Mouse (Mus musculus): ENCODE measurements around the gene Gm28042. TPM values are rescaled to one million over a fixed set of nuclear protein-coding genes. Genes with fewer than 3 reads are reported as not detected.

Gene Gm28042
- polyA plus RNA-seq (2015; fragmentation: Nextera tagmentation; extraction: Ambion mirVana): 3.7 and 6.1 TPM in 2 replicates

- 4% methylated on average over 50 of the region's 50 CpGs for WGBS
- H3K4me2 ChIP-seq (replicated peaks): peak within 1 kb of the TSS; percentile 70
- peak within 1 kb of the TSS; percentile 88 for H3K9ac ChIP-seq
- peaks cover 14% of the 10 kb centered on the region for H3K4me1 ChIP-seq
- peak within 1 kb of the TSS; percentile 94 for H3K27ac ChIP-seq (replicated peaks)
- peaks cover 54% of the 10 kb centered on the region for H3K36me3 ChIP-seq
- peak; percentile 86 for ATAC-seq (ENCODE audit: insufficient number of reproducible peaks, low FRiP score, low TSS enrichment, low read depth)
- H3K9me3 ChIP-seq (replicated peaks): no peaks in the 10 kb centered on the region
- peak within 1 kb of the TSS; percentile 77 for H3K4me3 ChIP-seq (replicated peaks)
- H3K27me3 ChIP-seq: no peaks in the 10 kb centered on the region
Measured at GRCm38 (mm10) chr2:120026984-120027949, at the start of gene Gm28042, which contains the start of gene Jmjd7. Gene Gm28042, plus strand, starts transcription at chr2:120027493. Gene Jmjd7, plus strand, starts transcription at chr2:120027483.

- Histone ChIP-seq H3K9me3 (replicated peaks) (no peaks in the 10 kb centered on the region), H3K4me3 (replicated peaks) (no peak overlapping the region), H3K4me2 (replicated peaks) (no peak overlapping the region), H3K9ac (no peak overlapping the region), H3K36me3 (0 out of 2 replicates have a peak, but pooled peaks cover 13% of the 10 kb centered on the region), H3K27me3 (no peaks in the 10 kb centered on the region), H3K27ac (replicated peaks) (no peak overlapping the region), H3K4me1 (no peaks in the 10 kb centered on the region; the same call in none of the 2 replicates)
- no peak for ATAC-seq (ENCODE audit: insufficient number of reproducible peaks, low FRiP score, low TSS enrichment, low read depth)
- 80% methylated on average over 7 of the region's 7 CpGs for WGBS
Measured at GRCm38 (mm10) chr2:119980343-119980986, 46.8 kb upstream of the Gm28042 start.

- no peaks in the 10 kb centered on the region for H3K9me3 ChIP-seq (replicated peaks)
- no peak overlapping the region for H3K4me2 ChIP-seq (replicated peaks)
- H3K4me3 ChIP-seq (replicated peaks): no peak overlapping the region
- no peak overlapping the region for H3K27ac ChIP-seq (replicated peaks)
- H3K9ac ChIP-seq: no peak overlapping the region
- H3K27me3 ChIP-seq: no peaks in the 10 kb centered on the region
- H3K36me3 ChIP-seq: 0 out of 2 replicates have a peak, but pooled peaks cover 11% of the 10 kb centered on the region
- 43% methylated on average over 2 of the region's 2 CpGs for WGBS
- H3K4me1 ChIP-seq: no peaks in the 10 kb centered on the region; the same call in none of the 2 replicates
- ATAC-seq (ENCODE audit: insufficient number of reproducible peaks, low FRiP score, low TSS enrichment, low read depth): peak; percentile 39; the same call in 1 of the 2 replicates
Measured at GRCm38 (mm10) chr2:119981631-119982030, 45.7 kb upstream of the Gm28042 start.

GRCm38 (mm10) chr2:119985871-119986270 lies 41.4 kb upstream of the Gm28042 start:
- 81% methylated on average over 8 of the region's 8 CpGs for WGBS
- Histone ChIP-seq H3K27me3 (no peaks in the 10 kb centered on the region), H3K27ac (replicated peaks) (no peak overlapping the region), H3K4me1 (no peaks in the 10 kb centered on the region), H3K4me3 (replicated peaks) (no peak overlapping the region), H3K9ac (no peak overlapping the region), H3K4me2 (replicated peaks) (no peak overlapping the region), H3K9me3 (replicated peaks) (no peaks in the 10 kb centered on the region), H3K36me3 (0 out of 2 replicates have a peak, but pooled peaks cover 16% of the 10 kb centered on the region)
- ATAC-seq (ENCODE audit: insufficient number of reproducible peaks, low FRiP score, low TSS enrichment, low read depth): no peak

- Histone ChIP-seq H3K9me3 (replicated peaks) (no peaks in the 10 kb centered on the region), H3K27me3 (no peaks in the 10 kb centered on the region), H3K4me2 (replicated peaks) (no peak overlapping the region), H3K9ac (no peak overlapping the region), H3K27ac (replicated peaks) (no peak overlapping the region), H3K4me3 (replicated peaks) (no peak overlapping the region), H3K4me1 (no peaks in the 10 kb centered on the region), H3K36me3 (0 out of 2 replicates have a peak, but pooled peaks cover 14% of the 10 kb centered on the region)
- WGBS: 88% methylated on average over 6 of the region's 6 CpGs
- no peak for ATAC-seq (ENCODE audit: insufficient number of reproducible peaks, low FRiP score, low TSS enrichment, low read depth)
Measured at GRCm38 (mm10) chr2:119986369-119986768, 40.9 kb upstream of the Gm28042 start.

GRCm38 (mm10) chr2:119987441-119987840 lies 39.9 kb upstream of the Gm28042 start:
- H3K9ac ChIP-seq: no peak overlapping the region
- H3K4me3 ChIP-seq (replicated peaks): no peak overlapping the region
- no peaks in the 10 kb centered on the region for H3K9me3 ChIP-seq (replicated peaks)
- 0 out of 2 replicates have a peak, but pooled peaks cover 2% of the 10 kb centered on the region for H3K4me1 ChIP-seq
- H3K27me3 ChIP-seq: no peaks in the 10 kb centered on the region
- H3K27ac ChIP-seq (replicated peaks): no peak overlapping the region
- no peak for ATAC-seq (ENCODE audit: insufficient number of reproducible peaks, low FRiP score, low TSS enrichment, low read depth)
- no peak overlapping the region for H3K4me2 ChIP-seq (replicated peaks)
- WGBS: 91% methylated on average over 2 of the region's 2 CpGs
- 0 out of 2 replicates have a peak, but pooled peaks cover 7% of the 10 kb centered on the region for H3K36me3 ChIP-seq

GRCm38 (mm10) chr2:119988952-119989351 lies 38.3 kb upstream of the Gm28042 start:
- no peak overlapping the region for H3K27ac ChIP-seq (replicated peaks)
- ATAC-seq (ENCODE audit: insufficient number of reproducible peaks, low FRiP score, low TSS enrichment, low read depth): no peak
- H3K4me3 ChIP-seq (replicated peaks): no peak overlapping the region
- 78% methylated on average over 4 of the region's 4 CpGs for WGBS
- 0 out of 2 replicates have a peak, but pooled peaks cover 8% of the 10 kb centered on the region for H3K36me3 ChIP-seq
- H3K4me1 ChIP-seq: peaks cover 10% of the 10 kb centered on the region
- H3K27me3 ChIP-seq: no peaks in the 10 kb centered on the region
- no peak overlapping the region for H3K4me2 ChIP-seq (replicated peaks)
- no peaks in the 10 kb centered on the region for H3K9me3 ChIP-seq (replicated peaks)
- H3K9ac ChIP-seq: no peak overlapping the region

- 69% methylated on average over 6 of the region's 6 CpGs for WGBS
- Histone ChIP-seq H3K27me3 (no peaks in the 10 kb centered on the region), H3K27ac (replicated peaks) (no peak overlapping the region), H3K4me1 (peaks cover 29% of the 10 kb centered on the region), H3K9ac (no peak overlapping the region), H3K36me3 (0 out of 2 replicates have a peak, but pooled peaks cover 8% of the 10 kb centered on the region), H3K9me3 (replicated peaks) (no peaks in the 10 kb centered on the region), H3K4me2 (replicated peaks) (no peak overlapping the region), H3K4me3 (replicated peaks) (no peak overlapping the region)
- ATAC-seq (ENCODE audit: insufficient number of reproducible peaks, low FRiP score, low TSS enrichment, low read depth): no peak
Measured at GRCm38 (mm10) chr2:119990881-119991280, 36.4 kb upstream of the Gm28042 start.

- H3K27me3 ChIP-seq: no peaks in the 10 kb centered on the region
- peaks cover 42% of the 10 kb centered on the region for H3K4me1 ChIP-seq
- H3K9ac ChIP-seq: no peak overlapping the region
- no peak overlapping the region for H3K27ac ChIP-seq (replicated peaks)
- WGBS: 65% methylated on average over 2 of the region's 2 CpGs
- 0 out of 2 replicates have a peak, but pooled peaks cover 3% of the 10 kb centered on the region for H3K36me3 ChIP-seq
- ATAC-seq (ENCODE audit: insufficient number of reproducible peaks, low FRiP score, low TSS enrichment, low read depth): 0 out of 2 replicates have a peak, but pooled peaks have one; percentile 41
- no peak overlapping the region for H3K4me3 ChIP-seq (replicated peaks)
- no peaks in the 10 kb centered on the region for H3K9me3 ChIP-seq (replicated peaks)
- H3K4me2 ChIP-seq (replicated peaks): no peak overlapping the region
Measured at GRCm38 (mm10) chr2:119992349-119992748, 34.9 kb upstream of the Gm28042 start.

- Histone ChIP-seq H3K36me3 (peaks cover 5% of the 10 kb centered on the region; the same call in 1 of the 2 replicates), H3K4me3 (replicated peaks) (no peak overlapping the region), H3K9ac (no peak overlapping the region), H3K9me3 (replicated peaks) (no peaks in the 10 kb centered on the region), H3K27me3 (no peaks in the 10 kb centered on the region), H3K4me1 (peaks cover 48% of the 10 kb centered on the region), H3K27ac (replicated peaks) (peak overlapping the region; percentile 55), H3K4me2 (replicated peaks) (no peak overlapping the region)
- 38% methylated on average over 2 of the region's 2 CpGs for WGBS
- no peak for ATAC-seq (ENCODE audit: insufficient number of reproducible peaks, low FRiP score, low TSS enrichment, low read depth)
Measured at GRCm38 (mm10) chr2:119993515-119993914, 33.8 kb upstream of the Gm28042 start.

GRCm38 (mm10) chr2:119994839-119995238 lies 32.5 kb upstream of the Gm28042 start:
- no peak for ATAC-seq (ENCODE audit: insufficient number of reproducible peaks, low FRiP score, low TSS enrichment, low read depth)
- H3K27me3 ChIP-seq: no peaks in the 10 kb centered on the region
- H3K4me3 ChIP-seq (replicated peaks): no peak overlapping the region
- peaks cover 48% of the 10 kb centered on the region for H3K4me1 ChIP-seq
- peak overlapping the region; percentile 96 for H3K27ac ChIP-seq (replicated peaks)
- H3K9me3 ChIP-seq (replicated peaks): no peaks in the 10 kb centered on the region
- WGBS: 84% methylated on average over 6 of the region's 6 CpGs
- H3K36me3 ChIP-seq: peaks cover 15% of the 10 kb centered on the region
- H3K4me2 ChIP-seq (replicated peaks): no peak overlapping the region
- 0 out of 2 replicates have a peak overlapping the region, but pooled peaks have one; percentile 10 for H3K9ac ChIP-seq

Data from embryonic facial prominence, embryonic 15.5 days (tissue).